Mouse (Mus musculus) stomach, embryonic 16.5 days (tissue): ENCODE results near the gene Tmprss12. TPM values are rescaled to one million over a fixed set of nuclear protein-coding genes. Genes with fewer than 3 reads are reported as not detected.
"Not testable (repeated sequence)": the region's sequence is repeated elsewhere in the genome, so short reads cannot be mapped to it uniquely, and the experiment has no call there.

Source experiments
- ATAC-seq: fragments of 200-750 bp; cut with Nextera tagmentation; 2 replicates; pipeline ENCODE4 v1.8.0; 2017; ENCODE audit warnings: moderate number of reproducible peaks, moderate TSS enrichment; ENCODE audit not compliant: insufficient read depth, low FRiP score
- H3K27ac ChIP-seq: fragments of 300-500 bp; sonication (generic); 2 replicates; pipeline ENCODE4 v1.5.1; 2014; ENCODE audit warnings: low read length
- H3K27me3 ChIP-seq: fragments of 300-500 bp; sonication (generic); 2 replicates; pipeline ENCODE4 v1.6.1; 2014; ENCODE audit warnings: low read length, control low read depth, mixed read lengths; ENCODE audit not compliant: control insufficient read depth, insufficient read depth
- H3K36me3 ChIP-seq: fragments of 300-500 bp; sonication (generic); 2 replicates; pipeline ENCODE4 v1.6.1; 2014; ENCODE audit warnings: low read length; ENCODE audit not compliant: control insufficient read depth, insufficient read depth
- H3K4me1 ChIP-seq: fragments of 300-500 bp; sonication (generic); 2 replicates; pipeline ENCODE4 v1.6.1; 2014; ENCODE audit warnings: low read length, control low read depth, mixed read lengths; ENCODE audit not compliant: control insufficient read depth, insufficient read depth
- H3K4me2 ChIP-seq: fragments of 300-500 bp; sonication (generic); 2 replicates; pipeline ENCODE4 v1.6.1; 2014; ENCODE audit warnings: low read depth, low read length, mixed read lengths
- H3K4me3 ChIP-seq: fragments of 300-500 bp; sonication (generic); replicated peaks from 2 replicates; pipeline ENCODE4 v1.5.1; 2014; ENCODE audit warnings: mild to moderate bottlenecking, low read length
- H3K9ac ChIP-seq: fragments of 300-500 bp; sonication (generic); 2 replicates; pipeline ENCODE4 v1.6.1; 2014; ENCODE audit warnings: low read length
- H3K9me3 ChIP-seq: fragments of 300-500 bp; sonication (generic); replicated peaks from 2 replicates; pipeline ENCODE4 v1.6.1; 2016; ENCODE audit warnings: low read length, control low read depth; ENCODE audit not compliant: control insufficient read depth
- WGBS: fragments of 180-500 bp; shearing (Covaris S2); extraction: QIAGEN DNeasy Blood & Tissue Kit; methylation state at CpG from one replicate; pipeline ENCODE4 v1.1.7; 2014; 5-methylcytosine and 5-hydroxymethylcytosine counted together
- polyA plus RNA-seq: library from polyadenylated mRNA; unstranded; fragments of >200 nt; fragmentation: Nextera tagmentation; extraction: Ambion mirVana; gene quantifications from 2 replicates; pipeline ENCODE4 v1.2.1, GENCODE M21; 2015

Tmprss12 gene
- polyA plus RNA-seq, 1 experiment from 2014 or later: 0.30 TPM

GRCm38 (mm10) chr15:100329336-100329735 lies 48.7 kb downstream of the Tmprss12 start:
- ATAC-seq, H3K36me3 ChIP-seq, H3K4me2 ChIP-seq, H3K9me3 ChIP-seq, H3K27ac ChIP-seq, H3K27me3 ChIP-seq, H3K4me1 ChIP-seq, H3K4me3 ChIP-seq, H3K9ac ChIP-seq: not testable (repeated sequence)
- 70% methylated on average over 9 of the region's 10 CpGs for WGBS

GRCm38 (mm10) chr15:100330739-100331138 lies 50.1 kb downstream of the Tmprss12 start:
- 69% methylated on average over 7 of the region's 7 CpGs for WGBS
- no peak overlapping the region for H3K4me3 ChIP-seq
- H3K9me3 ChIP-seq: no peaks in the 10 kb centered on the region
- H3K27me3 ChIP-seq: no peaks in the 10 kb centered on the region
- no peaks in the 10 kb centered on the region for H3K36me3 ChIP-seq
- no peaks in the 10 kb centered on the region for H3K4me1 ChIP-seq
- H3K4me2 ChIP-seq: no peak overlapping the region
- H3K27ac ChIP-seq: no peak overlapping the region
- no peak for ATAC-seq
- no peak overlapping the region for H3K9ac ChIP-seq

- H3K4me2 ChIP-seq, H3K4me1 ChIP-seq, H3K9ac ChIP-seq, H3K4me3 ChIP-seq, H3K36me3 ChIP-seq, H3K9me3 ChIP-seq, H3K27me3 ChIP-seq, H3K27ac ChIP-seq: not testable (repeated sequence)
- ATAC-seq: peak; percentile 13; the same call in 1 of the 2 replicates
- WGBS: 26% methylated on average over 2 of the region's 10 CpGs
Observed at GRCm38 (mm10) chr15:100332077-100332961, 51.7 kb downstream of the Tmprss12 start.

- H3K4me3 ChIP-seq: no peak within 1 kb of the TSS
- H3K4me2 ChIP-seq: no peak within 1 kb of the TSS
- H3K4me1 ChIP-seq: no peaks in the 10 kb centered on the region
- no peaks in the 10 kb centered on the region for H3K9me3 ChIP-seq
- no peak within 1 kb of the TSS for H3K9ac ChIP-seq
- no peaks in the 10 kb centered on the region for H3K36me3 ChIP-seq
- H3K27ac ChIP-seq: no peak within 1 kb of the TSS
- no peaks in the 10 kb centered on the region for H3K27me3 ChIP-seq
- WGBS: 78% methylated on average over 10 of the region's 10 CpGs
- no peak for ATAC-seq
Observed at GRCm38 (mm10) chr15:100334629-100335028, 54.0 kb downstream of the Tmprss12 start, which contains the start of gene Mettl7a3. Gene Mettl7a3, plus strand, starts transcription at chr15:100334929.

- ATAC-seq: 0 out of 2 replicates have a peak, but pooled peaks have one; percentile 52
- not testable (repeated sequence) for H3K4me2 ChIP-seq, H3K4me1 ChIP-seq, H3K9me3 ChIP-seq, H3K27ac ChIP-seq, H3K9ac ChIP-seq, H3K27me3 ChIP-seq, H3K36me3 ChIP-seq, H3K4me3 ChIP-seq
Observed at GRCm38 (mm10) chr15:100337328-100337727, 56.7 kb downstream of the Tmprss12 start.

- WGBS: 16% methylated on average over 6 of the region's 10 CpGs
- not testable (repeated sequence) for H3K9ac ChIP-seq, H3K27ac ChIP-seq, H3K4me2 ChIP-seq, H3K4me3 ChIP-seq, ATAC-seq, H3K27me3 ChIP-seq, H3K4me1 ChIP-seq, H3K9me3 ChIP-seq, H3K36me3 ChIP-seq
Observed at GRCm38 (mm10) chr15:100337847-100338246, 57.2 kb downstream of the Tmprss12 start.

GRCm38 (mm10) chr15:100341314-100341980 lies 60.8 kb downstream of the Tmprss12 start:
- not testable (repeated sequence) for H3K4me3 ChIP-seq, H3K36me3 ChIP-seq, H3K9ac ChIP-seq, H3K4me1 ChIP-seq, H3K4me2 ChIP-seq, H3K9me3 ChIP-seq, H3K27ac ChIP-seq, H3K27me3 ChIP-seq, ATAC-seq
- WGBS: 31% methylated on average over 4 of the region's 5 CpGs

Other genes with a start within 250 kb of the Tmprss12 start
- 9.7 and 10.4 TPM in 2 replicates for gene Dip2b, start 242.2 kb upstream of the Tmprss12 start, polyA plus RNA-seq
- gene Atf1, start 53.0 kb upstream of the Tmprss12 start, polyA plus RNA-seq: 34.0 and 40.4 TPM in 2 replicates
- gene Mettl7a1, start 23.3 kb downstream of the Tmprss12 start, polyA plus RNA-seq: 9.8 and 10.9 TPM in 2 replicates
- gene Mettl7a3, start 54.1 kb downstream of the Tmprss12 start, polyA plus RNA-seq: not detected in 2 replicates
- 0.09 TPM in 1 of 2 replicates, not detected in the other for gene Methig1, start 72.3 kb downstream of the Tmprss12 start, polyA plus RNA-seq
- gene Mettl7a2, start 72.4 kb downstream of the Tmprss12 start, polyA plus RNA-seq: not detected in 2 replicates
- not detected in 2 replicates for gene Higd1c, start 83.7 kb downstream of the Tmprss12 start, polyA plus RNA-seq
- 0.13 TPM in 1 of 2 replicates, not detected in the other for gene Gm5475, start 141.3 kb downstream of the Tmprss12 start, polyA plus RNA-seq
- 27.0 and 28.3 TPM in 2 replicates for gene Slc11a2, start 144.2 kb downstream of the Tmprss12 start, polyA plus RNA-seq
- 25.8 and 26.7 TPM in 2 replicates for gene Letmd1, start 188.2 kb downstream of the Tmprss12 start, polyA plus RNA-seq
- 6.7 and 7.3 TPM in 2 replicates for gene Csrnp2, start 214.7 kb downstream of the Tmprss12 start, polyA plus RNA-seq